Mouse (Mus musculus): Measurements from ENCODE around the gene Olfr1098.

- TF ChIP-seq CTCF (conservative IDR thresholded peaks at IDR 0.05 in 1 of 2, IDR thresholded peaks at IDR 0.05 in 1 of 2; ENCODE audit: low read depth in 2 of 2, low read length in 2 of 2) = no peak
- TF ChIP-seq MAZ (IDR thresholded peaks at IDR 0.05; ENCODE audit: low read depth, low read length) = no peak
- no peak for TF ChIP-seq POLR2A (IDR thresholded peaks at IDR 0.05; ENCODE audit: low read depth, low read length)
- TF ChIP-seq ETS1 (conservative IDR thresholded peaks at IDR 0.05; ENCODE audit: low read depth, low read length) = no peak
- TF ChIP-seq MXI1 (IDR thresholded peaks at IDR 0.05; ENCODE audit: low read depth, low read length) = no peak
- no peak for TF ChIP-seq ZC3H11A (IDR thresholded peaks at IDR 0.05; ENCODE audit: low read depth, low read length)
- TF ChIP-seq HCFC1 (IDR thresholded peaks at IDR 0.05; ENCODE audit: low read depth, low read length) = no peak
- TF ChIP-seq ZMIZ1 (IDR thresholded peaks at IDR 0.05; ENCODE audit: low read depth, low read length) = no peak
- no peak for TF ChIP-seq SIN3A (IDR thresholded peaks at IDR 0.05; ENCODE audit: low read length)
- no peak for TF ChIP-seq EP300 (IDR thresholded peaks at IDR 0.05; ENCODE audit: low read length)
Measured at GRCm38 (mm10) chr2:86892116-86892515, 32.2 kb downstream of the Olfr1098 start, which contains the start of gene Olfr1097.
